Mouse (Mus musculus): Measurements from ENCODE around the gene Npc2.

Npc2 gene

DNA sequence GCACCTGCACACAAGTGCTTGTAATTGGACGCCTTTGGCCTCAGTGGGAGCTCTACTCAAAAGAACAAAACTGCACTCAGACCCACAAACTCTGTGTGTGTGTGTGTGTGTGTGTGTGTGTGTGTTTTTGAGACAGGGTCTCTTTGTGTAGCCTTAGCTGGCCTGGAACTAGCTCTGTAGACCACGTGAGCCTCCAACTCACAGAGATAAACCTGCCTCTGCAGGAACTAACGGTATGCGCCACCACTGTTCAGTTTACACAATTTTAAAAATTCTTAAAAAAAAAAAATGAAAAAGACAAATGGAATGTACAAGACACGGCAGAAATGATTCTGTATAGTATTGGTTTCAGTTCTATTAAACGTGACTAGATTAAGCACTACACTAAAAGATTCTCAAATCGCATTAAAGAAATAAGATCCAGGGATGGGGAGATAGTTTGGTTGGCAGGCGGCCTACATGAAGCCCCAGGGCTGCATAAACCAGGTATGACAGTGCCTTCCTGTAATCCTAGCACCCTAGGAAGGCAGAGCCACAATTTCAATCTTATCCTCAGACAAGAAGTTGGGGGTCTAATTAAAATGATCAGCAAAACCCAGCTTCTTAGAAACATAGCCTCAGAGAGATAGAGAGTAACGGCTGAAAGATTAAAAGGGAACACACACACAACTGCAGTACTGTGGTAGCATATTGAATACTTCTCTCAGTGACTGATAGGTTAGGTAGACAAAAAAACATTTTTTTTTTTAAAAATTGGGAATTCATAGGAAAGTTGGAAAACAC is 54.3 kb downstream of the Npc2 start:
- DNase-seq, result no peak

DNA sequence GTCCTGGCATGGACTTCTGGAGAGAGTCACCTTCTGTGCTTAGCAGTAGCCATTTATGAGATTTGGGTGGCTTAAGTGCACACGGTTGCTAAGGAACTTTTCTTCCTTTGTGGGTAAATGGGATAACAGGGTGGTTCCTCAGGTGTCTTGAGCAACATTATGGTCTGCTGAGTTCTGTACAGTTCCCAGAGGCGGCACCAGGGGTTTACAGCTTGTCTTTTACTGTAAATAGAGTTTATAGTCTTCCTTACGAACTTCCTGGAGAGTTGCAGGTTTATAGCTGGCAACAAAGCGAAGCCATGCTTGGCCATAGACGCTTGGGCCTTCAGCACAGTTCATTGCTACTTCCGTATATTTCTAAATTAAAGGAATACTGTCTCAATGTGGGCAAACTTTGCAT is 58.4 kb downstream of the Npc2 start:
- DNase-seq, result no peak

GRCm38 (mm10) chr12:84709842-84710439 is 63.0 kb downstream of the Npc2 start:
- no peak for DNase-seq

GRCm38 (mm10) chr12:84707804-84708203 is 65.1 kb downstream of the Npc2 start:
- DNase-seq, result no peak

- DNase-seq, result no peak
These were observed 66.1 kb downstream of the Npc2 start for GRCm38 (mm10) chr12:84706886-84707285.
